Mouse (Mus musculus): ENCODE data around the gene Ksr1. TPM values are rescaled to one million over a fixed set of nuclear protein-coding genes. Genes with fewer than 3 reads are reported as not detected.

The Ksr1 gene
- polyA plus RNA-seq, 1 experiment from 2014 or later, result 3.3 TPM

- H3K4me1 ChIP-seq (ENCODE audit: control insufficient read depth, insufficient read depth, low read length), result peaks cover 37% of the 10 kb centered on the region
- ATAC-seq (replicated peaks; ENCODE audit: extremely low read depth, insufficient read depth, low FRiP score), result no peak
- H3K27ac ChIP-seq (ENCODE audit: low read length), result no peak overlapping the region
- no peak overlapping the region for H3K9ac ChIP-seq (ENCODE audit: low read length)
- no peak overlapping the region for H3K4me2 ChIP-seq (ENCODE audit: low read depth, low read length)
- no peaks in the 10 kb centered on the region for H3K9me3 ChIP-seq (replicated peaks; ENCODE audit: control insufficient read depth, low read length)
- H3K4me3 ChIP-seq (ENCODE audit: low read length), result no peak overlapping the region
- H3K36me3 ChIP-seq (ENCODE audit: control insufficient read depth, insufficient read depth), result peaks cover 4% of the 10 kb centered on the region
- 90% methylated on average over 3 of the region's 3 CpGs for WGBS
- no peaks in the 10 kb centered on the region for H3K27me3 ChIP-seq (ENCODE audit: control insufficient read depth, insufficient read depth, low read length)
Measured at GRCm38 (mm10) chr11:79074611-79075010, 71.6 kb downstream of the Ksr1 start.

- no peak overlapping the region for H3K27ac ChIP-seq (ENCODE audit: low read length)
- no peaks in the 10 kb centered on the region for H3K9me3 ChIP-seq (replicated peaks; ENCODE audit: control insufficient read depth, low read length)
- H3K4me3 ChIP-seq (ENCODE audit: low read length), result no peak overlapping the region
- H3K9ac ChIP-seq (ENCODE audit: low read length), result no peak overlapping the region
- H3K4me2 ChIP-seq (ENCODE audit: low read depth, low read length), result no peak overlapping the region
- WGBS, result 81% methylated on average over 4 of the region's 4 CpGs
- H3K36me3 ChIP-seq (ENCODE audit: control insufficient read depth, insufficient read depth), result peaks cover 4% of the 10 kb centered on the region
- H3K4me1 ChIP-seq (ENCODE audit: control insufficient read depth, insufficient read depth, low read length), result peaks cover 45% of the 10 kb centered on the region
- no peaks in the 10 kb centered on the region for H3K27me3 ChIP-seq (ENCODE audit: control insufficient read depth, insufficient read depth, low read length)
- no peak for ATAC-seq (replicated peaks; ENCODE audit: extremely low read depth, insufficient read depth, low FRiP score)
Measured at GRCm38 (mm10) chr11:79073583-79073982, 72.6 kb downstream of the Ksr1 start.

GRCm38 (mm10) chr11:79072108-79072507 lies 74.1 kb downstream of the Ksr1 start:
- H3K4me1 ChIP-seq (ENCODE audit: control insufficient read depth, insufficient read depth, low read length), result peaks cover 49% of the 10 kb centered on the region

GRCm38 (mm10) chr11:79071082-79071972 lies 74.9 kb downstream of the Ksr1 start:
- 0 out of 2 replicates have a peak, but pooled peaks have one; percentile 26 for ATAC-seq (replicated peaks; ENCODE audit: extremely low read depth, insufficient read depth, low FRiP score)
- no peak overlapping the region for H3K4me2 ChIP-seq (ENCODE audit: low read depth, low read length)
- no peak overlapping the region for H3K4me3 ChIP-seq (ENCODE audit: low read length)
- no peaks in the 10 kb centered on the region for H3K27me3 ChIP-seq (ENCODE audit: control insufficient read depth, insufficient read depth, low read length)
- peaks cover 4% of the 10 kb centered on the region for H3K36me3 ChIP-seq (ENCODE audit: control insufficient read depth, insufficient read depth)
- H3K9me3 ChIP-seq (replicated peaks; ENCODE audit: control insufficient read depth, low read length), result no peaks in the 10 kb centered on the region
- peak overlapping the region; percentile 80; the same call in 1 of the 2 replicates for H3K27ac ChIP-seq (ENCODE audit: low read length)
- WGBS, result 62% methylated on average over 7 of the region's 7 CpGs
- H3K4me1 ChIP-seq (ENCODE audit: control insufficient read depth, insufficient read depth, low read length), result peaks cover 47% of the 10 kb centered on the region
- no peak overlapping the region for H3K9ac ChIP-seq (ENCODE audit: low read length)

More at GRCm38 (mm10) chr11:79072108-79072507, 74.1 kb downstream of the Ksr1 start:
- Histone ChIP-seq H3K9ac (ENCODE audit: low read length) (no peak overlapping the region), H3K27me3 (ENCODE audit: control insufficient read depth, insufficient read depth, low read length) (no peaks in the 10 kb centered on the region), H3K36me3 (ENCODE audit: control insufficient read depth, insufficient read depth) (peaks cover 4% of the 10 kb centered on the region), H3K4me3 (ENCODE audit: low read length) (no peak overlapping the region), H3K27ac (ENCODE audit: low read length) (no peak overlapping the region), H3K9me3 (replicated peaks; ENCODE audit: control insufficient read depth, low read length) (no peaks in the 10 kb centered on the region), H3K4me2 (ENCODE audit: low read depth, low read length) (no peak overlapping the region)
- WGBS, result 85% methylated on average over 8 of the region's 8 CpGs
- ATAC-seq (replicated peaks; ENCODE audit: extremely low read depth, insufficient read depth, low FRiP score), result no peak

GRCm38 (mm10) chr11:79069453-79070153 lies 76.6 kb downstream of the Ksr1 start:
- H3K4me3 ChIP-seq (ENCODE audit: low read length), result no peak overlapping the region
- peaks cover 55% of the 10 kb centered on the region for H3K4me1 ChIP-seq (ENCODE audit: control insufficient read depth, insufficient read depth, low read length)
- peak overlapping the region; percentile 41; the same call in 1 of the 2 replicates for H3K9ac ChIP-seq (ENCODE audit: low read length)
- H3K4me2 ChIP-seq (ENCODE audit: low read depth, low read length), result no peak overlapping the region
- peak overlapping the region; percentile 80 for H3K27ac ChIP-seq (ENCODE audit: low read length)
- WGBS, result 31% methylated on average over 9 of the region's 10 CpGs
- H3K9me3 ChIP-seq (replicated peaks; ENCODE audit: control insufficient read depth, low read length), result no peaks in the 10 kb centered on the region
- H3K36me3 ChIP-seq (ENCODE audit: control insufficient read depth, insufficient read depth), result peaks cover 4% of the 10 kb centered on the region
- no peaks in the 10 kb centered on the region for H3K27me3 ChIP-seq (ENCODE audit: control insufficient read depth, insufficient read depth, low read length)
- ATAC-seq (replicated peaks; ENCODE audit: extremely low read depth, insufficient read depth, low FRiP score), result peak; percentile 65

GRCm38 (mm10) chr11:79067172-79067571 lies 79.0 kb downstream of the Ksr1 start:
- no peak overlapping the region for H3K9ac ChIP-seq (ENCODE audit: low read length)
- 0 out of 2 replicates have a peak overlapping the region, but pooled peaks have one; percentile 2 for H3K27ac ChIP-seq (ENCODE audit: low read length)
- H3K4me3 ChIP-seq (ENCODE audit: low read length), result no peak overlapping the region
- 69% methylated on average over 4 of the region's 4 CpGs for WGBS
- H3K4me1 ChIP-seq (ENCODE audit: control insufficient read depth, insufficient read depth, low read length), result peaks cover 67% of the 10 kb centered on the region
- no peaks in the 10 kb centered on the region for H3K9me3 ChIP-seq (replicated peaks; ENCODE audit: control insufficient read depth, low read length)
- no peaks in the 10 kb centered on the region for H3K27me3 ChIP-seq (ENCODE audit: control insufficient read depth, insufficient read depth, low read length)
- H3K36me3 ChIP-seq (ENCODE audit: control insufficient read depth, insufficient read depth), result no peaks in the 10 kb centered on the region
- H3K4me2 ChIP-seq (ENCODE audit: low read depth, low read length), result no peak overlapping the region
- ATAC-seq (replicated peaks; ENCODE audit: extremely low read depth, insufficient read depth, low FRiP score), result no peak

GRCm38 (mm10) chr11:79066191-79066530 lies 80.0 kb downstream of the Ksr1 start:
- Histone ChIP-seq H3K36me3 (ENCODE audit: control insufficient read depth, insufficient read depth) (no peaks in the 10 kb centered on the region), H3K27me3 (ENCODE audit: control insufficient read depth, insufficient read depth, low read length) (no peaks in the 10 kb centered on the region), H3K4me1 (ENCODE audit: control insufficient read depth, insufficient read depth, low read length) (peaks cover 59% of the 10 kb centered on the region), H3K27ac (ENCODE audit: low read length) (peak overlapping the region; percentile 83), H3K4me3 (ENCODE audit: low read length) (no peak overlapping the region), H3K9ac (ENCODE audit: low read length) (no peak overlapping the region), H3K9me3 (replicated peaks; ENCODE audit: control insufficient read depth, low read length) (no peaks in the 10 kb centered on the region), H3K4me2 (ENCODE audit: low read depth, low read length) (no peak overlapping the region)
- ATAC-seq (replicated peaks; ENCODE audit: extremely low read depth, insufficient read depth, low FRiP score), result no peak
- WGBS, result 62% methylated on average over 2 of the region's 2 CpGs

- H3K27me3 ChIP-seq (ENCODE audit: control insufficient read depth, insufficient read depth, low read length), result no peaks in the 10 kb centered on the region
- WGBS, result 56% methylated on average over 11 of the region's 11 CpGs
- H3K9me3 ChIP-seq (replicated peaks; ENCODE audit: control insufficient read depth, low read length), result no peaks in the 10 kb centered on the region
- H3K4me2 ChIP-seq (ENCODE audit: low read depth, low read length), result no peak overlapping the region
- no peak overlapping the region for H3K9ac ChIP-seq (ENCODE audit: low read length)
- peak overlapping the region; percentile 83 for H3K27ac ChIP-seq (ENCODE audit: low read length)
- no peak overlapping the region for H3K4me3 ChIP-seq (ENCODE audit: low read length)
- H3K36me3 ChIP-seq (ENCODE audit: control insufficient read depth, insufficient read depth), result no peaks in the 10 kb centered on the region
- ATAC-seq (replicated peaks; ENCODE audit: extremely low read depth, insufficient read depth, low FRiP score), result peak; percentile 46
- peaks cover 55% of the 10 kb centered on the region for H3K4me1 ChIP-seq (ENCODE audit: control insufficient read depth, insufficient read depth, low read length)
Measured at GRCm38 (mm10) chr11:79065463-79066190, 80.6 kb downstream of the Ksr1 start.

Data from heart, embryonic 16.5 days (tissue).